Mouse (Mus musculus) kidney, postnatal 36 days (tissue): Measurements from ENCODE around the gene Zfp609.
A peak's percentile ranks its signal among the peaks of the same experiment; 100 is the strongest.
"Not testable (repeated sequence)": the region's sequence is repeated elsewhere in the genome, so short reads cannot be mapped to it uniquely, and the experiment has no call there.

Source experiments
- DNase-seq, 2 experiments: peaks; one replicate each; pipeline ENCODE4 v3.0.0; 2021 to 2022; ENCODE audit warnings: mixed read lengths in 2 of 2

Zfp609 gene

DNA sequence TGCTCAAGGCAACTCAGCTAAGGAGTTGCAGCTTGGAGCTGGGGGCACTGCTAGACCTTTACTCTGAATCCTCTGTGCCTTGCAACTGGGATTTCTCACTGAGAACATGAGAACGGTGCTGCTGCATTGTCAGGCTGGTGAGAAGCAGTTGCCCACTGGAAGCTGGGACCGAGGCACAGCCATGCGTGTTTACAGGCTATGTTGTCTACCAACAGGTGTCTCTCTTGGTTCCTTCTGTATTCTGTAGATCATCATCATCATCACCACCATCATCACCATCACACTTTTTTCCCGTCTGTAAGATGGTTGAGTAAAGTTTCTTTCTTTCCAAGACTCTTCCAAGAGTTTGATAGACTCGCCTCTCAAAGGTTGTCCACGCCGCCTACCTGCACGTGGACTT, 159.7 kb downstream of the Zfp609 start, which contains the start of gene Oaz2:
Gene Oaz2 (plus strand): TSS at position 301 of the 400 bp plus-strand sequence.
- DNase-seq: no peak

DNA sequence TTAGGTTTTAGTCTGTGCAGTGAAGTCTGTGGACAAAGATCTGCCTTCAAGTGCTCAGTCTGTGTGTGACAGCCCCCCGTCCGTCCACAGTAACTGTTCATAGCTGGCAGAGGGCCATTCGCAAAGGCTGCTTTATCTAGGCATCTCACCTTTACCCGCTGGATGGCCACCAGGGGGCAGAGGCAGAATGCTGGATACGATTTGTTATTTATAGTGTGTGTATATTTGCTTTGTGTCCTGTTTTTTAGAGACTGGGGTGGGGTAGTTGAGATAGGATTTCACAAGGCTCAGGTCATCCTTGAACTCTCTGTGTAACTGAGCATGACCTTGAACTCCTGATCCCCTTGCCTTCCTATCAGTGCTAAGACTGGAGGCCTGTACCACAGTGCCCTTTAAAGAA, 161.3 kb downstream of the Zfp609 start:
- DNase-seq: peak; percentile 80 to 92

DNA sequence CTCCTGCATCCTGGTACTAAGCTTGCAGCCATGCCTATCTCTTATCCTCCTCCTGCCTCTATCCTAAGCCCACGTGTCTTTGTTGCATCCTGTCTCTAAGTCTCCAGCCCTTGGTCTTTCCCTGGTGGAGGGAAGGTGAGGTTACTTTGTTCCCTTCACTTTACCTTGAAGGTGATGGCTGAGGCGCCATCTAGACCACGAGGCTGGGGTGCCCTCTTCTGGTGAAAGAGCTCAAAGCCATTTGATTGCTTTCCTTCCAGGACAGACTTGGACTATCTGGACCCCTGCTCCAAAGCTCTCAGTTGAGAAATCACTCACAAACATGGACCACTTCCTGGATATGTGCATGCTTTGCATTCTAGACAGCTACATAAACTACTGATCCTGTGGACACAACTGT, 163.2 kb downstream of the Zfp609 start:
- peak; percentile 74 to 90 for DNase-seq

DNA sequence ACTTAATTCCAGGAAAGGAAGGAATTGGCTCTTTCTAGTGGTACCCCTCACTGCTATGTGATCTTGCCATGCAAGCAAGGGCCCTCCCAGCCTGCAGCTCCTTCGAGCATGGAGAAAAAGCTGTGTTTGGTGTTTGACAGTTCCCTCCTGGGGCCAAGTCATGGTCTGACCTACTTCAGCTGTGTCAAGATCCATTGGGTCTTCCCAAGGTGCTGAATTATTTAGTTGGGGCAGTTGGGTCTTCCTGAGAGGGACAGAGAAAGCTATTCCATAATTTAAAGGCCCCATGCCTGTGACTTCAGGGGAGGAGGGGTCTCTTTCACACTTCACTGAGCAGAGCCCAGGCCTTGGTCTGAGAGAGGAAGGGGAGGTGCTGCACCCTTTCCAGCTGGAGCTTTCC, 165.9 kb downstream of the Zfp609 start:
- no peak for DNase-seq

DNA sequence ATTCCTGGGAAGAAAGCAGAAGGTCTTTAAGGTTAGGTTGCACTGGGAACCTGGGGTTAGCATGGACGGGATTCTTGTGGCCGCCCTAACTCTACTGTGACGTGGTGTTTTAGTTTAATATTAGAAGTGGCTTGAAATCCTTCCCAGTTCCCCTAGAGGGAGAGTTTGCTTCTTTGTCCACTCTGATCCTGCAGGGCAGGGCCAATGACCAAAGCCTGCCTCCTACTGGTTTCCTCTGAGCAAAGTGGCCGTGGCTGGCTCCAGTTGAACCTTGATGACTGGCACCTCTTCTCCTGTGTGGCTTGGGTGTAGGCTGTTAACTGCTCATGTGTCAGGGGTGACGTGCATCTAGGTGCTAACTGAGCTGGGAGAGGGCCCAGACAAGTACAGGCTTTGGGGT, 166.3 kb downstream of the Zfp609 start:
- peak; percentile 50 to 65 for DNase-seq

DNA sequence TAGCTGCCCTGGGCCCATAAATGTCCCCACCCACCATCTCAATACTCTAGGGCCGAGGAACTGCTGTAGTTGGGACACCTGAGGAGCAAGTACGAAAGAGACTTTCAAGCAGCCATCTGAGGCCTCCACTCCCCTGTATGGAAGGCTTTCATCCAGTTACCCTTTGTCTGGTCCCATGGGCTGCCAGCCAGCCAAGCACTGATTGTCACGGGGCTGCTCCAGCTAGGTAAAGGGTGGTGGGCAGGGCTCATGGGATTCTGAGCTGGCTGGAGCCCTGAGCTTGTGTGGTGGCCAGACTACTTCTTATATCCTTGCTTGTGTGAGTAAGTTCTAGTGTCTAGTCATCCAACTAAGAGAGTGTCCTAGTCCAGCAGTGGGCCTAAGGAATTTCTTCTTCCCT, 170.1 kb downstream of the Zfp609 start:
- DNase-seq: no peak

DNA sequence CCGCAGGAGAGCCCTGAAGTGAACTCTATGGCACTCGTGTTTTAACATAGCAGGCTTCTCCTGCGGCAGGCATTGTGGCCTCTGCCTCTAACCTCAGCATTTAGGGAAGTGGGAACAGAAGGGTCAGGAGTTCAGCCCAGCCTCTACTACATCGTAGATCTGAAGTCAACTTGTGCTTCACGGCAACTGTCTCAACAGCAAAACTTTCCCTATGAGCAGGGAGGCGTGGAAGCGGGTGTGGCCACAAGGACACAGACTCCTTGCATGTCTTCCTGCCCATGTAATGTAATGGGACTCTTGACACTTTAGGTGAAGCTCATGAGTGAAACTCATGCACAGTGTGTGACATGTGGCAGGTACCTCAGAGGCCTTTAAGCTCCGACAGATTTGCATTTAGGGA, 171.8 kb downstream of the Zfp609 start:
- DNase-seq: no peak

DNA sequence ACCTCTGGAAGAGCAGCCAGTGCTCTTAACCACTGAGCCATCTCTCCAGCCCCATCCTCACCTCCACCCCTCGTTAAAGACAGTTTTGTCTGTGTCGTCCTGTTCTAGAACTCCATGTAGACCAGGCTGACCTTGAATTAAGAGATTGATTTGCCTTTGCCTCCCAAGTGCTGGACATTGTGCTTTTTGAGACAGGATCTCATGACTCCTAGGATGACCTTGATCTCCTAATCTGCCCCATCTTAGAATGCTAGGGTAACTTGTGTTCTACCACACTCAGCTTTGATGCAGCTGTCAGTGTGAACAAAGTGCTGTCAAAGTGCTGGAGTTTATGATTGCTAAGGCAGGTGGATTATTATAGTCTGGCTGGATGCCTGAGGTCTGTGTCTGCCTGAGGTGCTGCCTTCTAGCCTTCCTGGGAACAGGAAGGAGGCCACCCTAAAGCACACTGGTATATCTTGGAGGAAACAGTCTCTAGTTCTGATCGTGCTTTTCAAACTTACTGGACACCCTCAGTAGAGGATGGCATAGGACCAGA, 172.6 kb downstream of the Zfp609 start:
- no peak for DNase-seq

DNA sequence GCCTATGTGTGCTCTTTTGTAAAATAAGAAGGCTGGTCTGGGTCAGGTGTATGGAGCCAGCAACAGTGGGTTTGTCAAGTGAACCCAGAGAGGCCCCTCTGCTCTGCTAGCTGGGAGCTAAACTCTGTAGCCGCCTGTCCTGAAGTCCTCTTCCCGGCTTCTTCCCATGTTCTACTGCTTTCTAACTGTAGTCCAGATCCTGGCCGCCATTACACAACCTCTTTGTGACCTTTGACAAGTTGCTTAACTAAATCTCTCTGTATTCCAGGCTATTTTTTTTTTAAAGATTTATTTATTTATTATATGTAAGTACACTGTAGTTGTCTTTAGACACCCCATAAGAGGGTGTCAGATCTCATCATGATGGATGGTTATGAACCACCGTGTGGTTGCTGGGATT, 173.6 kb downstream of the Zfp609 start:
- peak in 1 of 2 experiments; percentile 38 for DNase-seq

DNA sequence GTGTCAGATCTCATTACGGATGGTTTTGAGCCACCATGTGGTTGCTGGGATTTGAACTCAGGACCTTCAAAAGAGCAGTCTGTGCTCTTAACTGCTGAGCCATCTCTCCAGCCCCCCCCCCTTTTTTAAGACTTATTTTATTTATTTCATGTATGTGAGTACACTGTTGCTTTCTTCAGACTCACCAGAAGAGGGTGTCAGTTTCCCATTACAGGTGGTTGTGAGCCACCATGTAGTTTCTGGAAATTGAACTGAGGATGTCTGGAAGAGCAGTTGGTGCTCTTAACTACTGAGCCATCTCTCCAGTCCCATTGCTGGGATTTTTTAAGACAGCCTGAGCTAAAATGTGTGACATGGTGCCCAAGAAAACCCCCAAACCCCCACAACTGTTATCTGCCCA, 175.4 kb downstream of the Zfp609 start:
- not testable (repeated sequence) for DNase-seq

DNA sequence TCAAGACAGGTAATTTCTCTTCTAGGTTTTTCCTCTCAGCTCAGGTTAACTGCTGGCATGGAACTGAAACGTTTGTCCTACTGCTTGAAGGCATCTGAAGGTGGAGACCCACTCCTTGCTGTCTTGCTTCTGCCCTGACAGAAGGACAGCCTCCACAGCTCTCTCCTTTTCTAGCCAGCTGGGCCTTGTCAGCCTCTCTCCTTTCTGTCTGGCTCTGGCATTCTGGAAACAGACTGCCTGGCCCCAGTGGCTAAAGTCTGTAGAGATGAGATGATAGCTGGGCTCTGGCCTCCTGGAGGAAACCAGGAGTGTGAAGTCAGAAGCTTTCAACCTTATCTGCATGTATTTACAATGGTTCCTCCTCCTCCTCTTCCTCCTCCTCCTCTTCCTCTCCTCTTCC, 177.4 kb downstream of the Zfp609 start:
- no peak for DNase-seq

DNA sequence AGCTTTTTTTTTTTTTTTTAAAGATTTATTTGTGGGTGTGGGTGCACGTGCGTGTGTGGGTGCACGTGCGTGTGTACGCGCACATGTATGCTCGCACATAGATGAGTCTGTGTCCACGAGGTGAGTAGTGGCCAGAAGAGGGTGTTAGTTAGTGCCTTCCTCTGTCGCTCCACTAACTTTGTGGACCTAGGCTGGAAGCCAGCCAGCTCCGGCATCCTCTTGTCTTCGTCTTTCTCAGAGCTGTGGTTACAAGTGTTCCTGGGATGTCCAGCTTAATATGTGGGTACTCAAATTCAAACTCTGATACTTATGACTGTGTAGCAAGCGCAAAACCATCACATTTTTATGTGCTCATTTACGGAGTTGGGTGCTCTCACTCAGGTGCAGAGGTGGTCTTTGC, 178.6 kb downstream of the Zfp609 start:
- DNase-seq: peak in 1 of 2 experiments; percentile 58

DNA sequence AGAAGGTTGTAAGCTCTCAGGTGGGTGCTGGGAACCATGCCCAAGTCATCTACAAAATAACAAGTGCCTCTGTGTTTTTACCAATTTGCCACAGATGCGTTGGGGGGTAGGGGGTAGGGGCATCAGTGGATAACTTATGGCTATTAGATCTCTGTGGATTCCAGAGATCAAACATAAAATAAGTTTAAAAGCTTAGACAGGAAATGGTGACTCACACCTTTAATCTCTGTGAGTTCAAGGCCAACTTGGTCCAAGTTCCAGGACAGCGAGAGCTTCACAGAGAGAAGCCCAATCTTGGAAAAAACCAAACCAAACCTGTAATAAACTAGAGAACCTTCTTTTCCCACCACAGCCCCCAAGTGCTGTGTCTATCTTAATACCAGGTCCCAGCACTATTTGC, 180.6 kb downstream of the Zfp609 start:
- DNase-seq: no peak

DNA sequence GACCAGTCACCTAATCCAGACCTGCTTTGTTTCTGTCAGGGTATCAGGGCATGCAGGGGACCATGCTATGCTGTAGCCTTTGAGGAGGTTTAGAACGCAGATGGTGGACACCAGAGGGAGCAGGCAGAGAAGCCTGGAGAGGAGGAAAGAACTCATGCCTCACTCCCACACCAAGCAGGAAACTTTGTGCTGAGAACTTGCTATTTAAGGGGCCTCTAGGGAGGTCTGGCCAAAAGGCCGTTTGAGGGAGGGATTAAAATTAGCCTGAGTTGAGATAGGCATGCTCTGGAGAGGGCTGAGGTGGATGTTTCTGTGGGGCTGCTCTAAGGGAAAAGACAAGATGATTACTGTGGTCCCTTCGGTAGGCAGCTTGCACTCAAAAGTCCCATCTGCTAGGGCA, 181.4 kb downstream of the Zfp609 start:
- no peak for DNase-seq

DNA sequence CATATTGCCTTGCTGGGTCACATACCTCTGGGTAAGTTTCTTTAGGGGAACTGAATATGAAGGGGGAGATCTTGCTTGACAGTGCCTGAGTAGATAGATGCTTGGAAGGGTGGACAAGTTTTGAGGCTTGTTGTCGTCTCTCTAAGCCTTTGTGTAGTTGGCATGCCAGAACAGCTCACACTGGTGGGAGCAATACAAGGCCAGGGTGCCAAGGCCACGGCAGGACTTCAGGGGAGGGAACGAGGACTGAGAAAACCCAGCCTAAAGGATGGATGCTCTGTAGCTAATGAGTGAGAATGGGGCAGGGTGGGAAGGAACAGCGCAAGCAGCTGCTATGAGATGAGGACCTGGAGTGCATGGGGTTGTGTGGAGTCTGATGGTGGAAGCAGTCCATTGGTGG, 182.4 kb downstream of the Zfp609 start:
- DNase-seq: no peak

DNA sequence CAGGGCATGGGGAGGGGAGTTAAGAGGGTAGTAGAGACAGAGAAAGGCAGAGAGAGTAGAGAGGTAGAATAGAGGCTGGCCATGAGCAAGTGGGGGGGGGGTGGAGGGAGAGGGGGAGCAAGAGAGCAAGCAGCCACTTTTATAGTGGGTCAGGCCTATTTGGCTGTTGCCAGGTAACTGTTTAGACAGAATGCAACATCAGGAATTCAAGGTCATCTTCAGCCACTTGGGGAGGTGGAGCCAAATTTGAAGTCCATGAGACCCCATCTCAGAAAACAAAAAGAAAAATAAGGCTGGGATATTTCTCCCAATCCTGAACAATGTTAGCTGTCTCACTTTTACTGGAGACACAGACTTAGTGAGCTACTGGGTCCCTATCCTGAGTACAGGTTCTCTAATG, 184.8 kb downstream of the Zfp609 start:
- no peak for DNase-seq
